Mouse (Mus musculus) ZHBTc4 (cell line): ENCODE data around the gene Hsf4.
"Not testable (repeated sequence)": the region's sequence is repeated elsewhere in the genome, so short reads cannot be mapped to it uniquely, and the experiment has no call there.

Source experiments
- DNase-seq: peaks from one replicate; pipeline ENCODE4 v3.0.0-alpha.2; 2011; ENCODE audit warnings: low read depth, low spot score

Gene Hsf4

GRCm38 (mm10) chr8:105282239-105282638, 12.6 kb downstream of the Hsf4 start:
- DNase-seq, result no peak

- DNase-seq, result peak; percentile 92
These were observed 13.5 kb downstream of the Hsf4 start for GRCm38 (mm10) chr8:105283074-105283473.

- no peak for DNase-seq
These were observed 15.9 kb downstream of the Hsf4 start for GRCm38 (mm10) chr8:105285514-105285913.

- DNase-seq, result no peak
These were observed 17.3 kb downstream of the Hsf4 start for GRCm38 (mm10) chr8:105286907-105287306.

- no peak for DNase-seq
These were observed 18.6 kb downstream of the Hsf4 start for GRCm38 (mm10) chr8:105288231-105288630.

GRCm38 (mm10) chr8:105288958-105289732, 19.5 kb downstream of the Hsf4 start:
- DNase-seq, result peak; percentile 98

- peak; percentile 90 for DNase-seq
These were observed 20.3 kb downstream of the Hsf4 start, which contains the start of gene 4931428F04Rik for GRCm38 (mm10) chr8:105289805-105290460. Gene 4931428F04Rik (minus strand): TSS chr8:105289864.

GRCm38 (mm10) chr8:105290554-105291314, 21.1 kb downstream of the Hsf4 start:
- DNase-seq, result peak; percentile 94

GRCm38 (mm10) chr8:105291364-105291763, 21.8 kb downstream of the Hsf4 start:
- DNase-seq, result not testable (repeated sequence)

GRCm38 (mm10) chr8:105291802-105292201, 22.2 kb downstream of the Hsf4 start:
- not testable (repeated sequence) for DNase-seq

GRCm38 (mm10) chr8:105292471-105292870, 22.9 kb downstream of the Hsf4 start:
- DNase-seq, result no peak

GRCm38 (mm10) chr8:105293405-105293804, 23.8 kb downstream of the Hsf4 start:
- DNase-seq, result peak; percentile 46

- DNase-seq, result no peak
These were observed 25.2 kb downstream of the Hsf4 start for GRCm38 (mm10) chr8:105294776-105295175.

GRCm38 (mm10) chr8:105295256-105295655, 25.7 kb downstream of the Hsf4 start:
- DNase-seq, result no peak

- DNase-seq, result no peak
These were observed 26.4 kb downstream of the Hsf4 start, which contains the start of gene Exoc3l for GRCm38 (mm10) chr8:105295895-105296573. Gene Exoc3l (minus strand): TSS chr8:105296101.

GRCm38 (mm10) chr8:105297511-105298192, 28.1 kb downstream of the Hsf4 start, which contains the start of gene E2f4:
Gene E2f4 (plus strand): TSS chr8:105297663.
- peak; percentile 94 for DNase-seq

- DNase-seq, result no peak
These were observed 29.0 kb downstream of the Hsf4 start for GRCm38 (mm10) chr8:105298351-105299252.

GRCm38 (mm10) chr8:105299962-105300361, 30.4 kb downstream of the Hsf4 start:
- no peak for DNase-seq

GRCm38 (mm10) chr8:105303396-105303795, 33.8 kb downstream of the Hsf4 start:
- DNase-seq, result no peak

GRCm38 (mm10) chr8:105303874-105304273, 34.3 kb downstream of the Hsf4 start:
- no peak for DNase-seq
